Mouse (Mus musculus) limb, embryonic 14.5 days (tissue): Measurements from ENCODE around the gene Car12. TPM values are rescaled to one million over a fixed set of nuclear protein-coding genes. Genes with fewer than 3 reads are reported as not detected.

Experiments
- ATAC-seq: fragments of 200-750 bp; cut with Nextera tagmentation; 2 replicates; pipeline ENCODE4 v1.8.0; 2017; ENCODE audit warnings: low read depth, moderate number of reproducible peaks, moderate TSS enrichment; ENCODE audit not compliant: low FRiP score
- DNase-seq: peaks from one replicate; pipeline ENCODE4 v3.0.0-alpha.2; 2015; ENCODE audit warnings: low spot score
- H3K27ac ChIP-seq: fragments of 300-500 bp; sonication (generic); replicated peaks from 2 replicates; pipeline ENCODE4 v1.5.1; 2014; ENCODE audit warnings: low read depth, mild to moderate bottlenecking, low read length, moderate library complexity, mixed read lengths
- H3K27me3 ChIP-seq: fragments of 300-500 bp; sonication (generic); 2 replicates; pipeline ENCODE4 v1.6.1; 2014; ENCODE audit warnings: low read length, mixed read lengths; ENCODE audit not compliant: control insufficient read depth, insufficient read depth
- H3K36me3 ChIP-seq: fragments of 300-500 bp; sonication (generic); 2 replicates; pipeline ENCODE4 v1.6.1; 2014; ENCODE audit warnings: mild to moderate bottlenecking, low read length, moderate library complexity, mixed read lengths; ENCODE audit not compliant: control insufficient read depth, insufficient read depth
- H3K4me1 ChIP-seq: fragments of 300-500 bp; sonication (generic); 2 replicates; pipeline ENCODE4 v1.6.1; 2014; ENCODE audit warnings: antibody characterized with exemption, low read length, mixed read lengths; ENCODE audit not compliant: control insufficient read depth, insufficient read depth
- H3K4me2 ChIP-seq: fragments of 300-500 bp; sonication (generic); replicated peaks from 2 replicates; pipeline ENCODE4 v1.6.1; 2014; ENCODE audit warnings: low read depth, mild to moderate bottlenecking, low read length, moderate library complexity; ENCODE audit not compliant: severe bottlenecking
- H3K4me3 ChIP-seq: fragments of 300-500 bp; sonication (generic); replicated peaks from 2 replicates; pipeline ENCODE4 v1.5.1; 2014; ENCODE audit warnings: low read length
- H3K9ac ChIP-seq: fragments of 300-500 bp; sonication (generic); 2 replicates; pipeline ENCODE4 v1.6.1; 2014; ENCODE audit warnings: mild to moderate bottlenecking, low read depth, low read length, moderate library complexity; ENCODE audit not compliant: severe bottlenecking
- H3K9me3 ChIP-seq: fragments of 300-500 bp; sonication (generic); 2 replicates; pipeline ENCODE4 v1.6.1; 2016; ENCODE audit warnings: low read length; ENCODE audit not compliant: control insufficient read depth
- POLR2A ChIP-seq: fragments of 200-500 bp; IDR thresholded peaks from 2 replicates; pipeline ENCODE4 v1.8.0; 2012; ENCODE audit warnings: inconsistent platforms, mild to moderate bottlenecking, moderate library complexity, borderline replicate concordance; ENCODE audit not compliant: insufficient read depth, insufficient read length; ENCODE audit errors: extremely low read depth
- WGBS: fragments of 180-500 bp; shearing (Covaris S2); extraction: QIAGEN DNeasy Blood & Tissue Kit; methylation state at CpG from one replicate; pipeline ENCODE4 v1.1.7; 2014; 5-methylcytosine and 5-hydroxymethylcytosine counted together
- polyA plus RNA-seq, 2 experiments: library from polyadenylated mRNA; depleted of rRNA in 1 of 2; stranded (reverse) in 1 of 2; unstranded in 1 of 2; fragments of >200 nt; fragmentation: Nextera tagmentation in 1 of 2; extraction: Ambion mirVana in 1 of 2; gene quantifications; 2 replicates each; pipeline versions ENCODE4 v1.2.1 to v1.2.3; 2012 to 2014

Gene Car12
- polyA plus RNA-seq, 2 experiments: 17.8 to 36.5 TPM

DNA sequence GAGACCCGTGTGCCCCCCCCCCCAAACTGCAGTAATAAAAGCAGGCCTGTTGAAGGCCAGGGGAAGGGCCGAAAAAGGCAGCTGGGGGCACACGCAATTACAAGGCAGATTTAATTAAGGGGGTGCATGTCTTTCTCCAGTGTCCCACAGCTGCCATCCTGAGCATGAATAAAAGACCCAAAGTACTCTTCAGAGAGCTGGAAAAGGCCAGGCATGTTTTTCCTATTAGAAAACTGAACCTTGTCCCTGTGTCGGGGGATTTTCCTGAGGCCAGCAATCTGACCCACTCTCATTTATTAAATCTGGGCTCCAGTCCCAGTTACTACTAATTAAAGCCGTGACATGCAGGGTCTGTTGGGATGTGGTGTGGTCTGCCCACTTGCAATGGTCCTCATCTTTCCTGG is 9.4 kb downstream of the Car12 start:
- H3K36me3 ChIP-seq: no peaks in the 10 kb centered on the region
- no peak for TF ChIP-seq POLR2A
- WGBS: 9% methylated on average over 5 of the region's 5 CpGs
- H3K27ac ChIP-seq: peak overlapping the region; percentile 63
- H3K27me3 ChIP-seq: no peaks in the 10 kb centered on the region
- peaks cover 50% of the 10 kb centered on the region for H3K4me1 ChIP-seq
- DNase-seq (peak; percentile 70), ATAC-seq (peak; percentile 53)
- no peak overlapping the region for H3K4me2 ChIP-seq
- no peaks in the 10 kb centered on the region for H3K9me3 ChIP-seq
- no peak overlapping the region for H3K4me3 ChIP-seq
- H3K9ac ChIP-seq: no peak overlapping the region

DNA sequence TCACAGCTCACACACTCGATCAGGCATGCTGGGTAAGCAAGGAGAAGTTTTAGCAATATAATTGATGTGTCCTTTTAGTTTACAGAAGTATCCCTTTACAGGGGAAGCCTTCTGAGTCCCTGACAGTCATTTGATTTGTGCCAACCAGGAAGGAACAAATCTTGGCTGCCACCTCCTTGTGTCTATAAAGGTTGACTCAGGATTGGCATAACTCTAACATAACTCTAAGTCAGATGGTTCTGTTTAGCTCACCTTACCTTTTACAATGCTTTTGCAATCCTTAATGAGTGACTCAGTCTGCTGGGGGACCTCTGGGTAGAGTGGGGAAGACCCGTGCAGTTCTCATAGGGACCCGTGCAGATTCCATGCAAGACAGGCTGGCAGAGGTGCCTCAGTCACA is 12.1 kb downstream of the Car12 start:
- 0 out of 2 replicates have a peak overlapping the region, but pooled peaks have one; percentile 21 for H3K27ac ChIP-seq
- H3K9me3 ChIP-seq: no peaks in the 10 kb centered on the region
- ATAC-seq: no peak
- no peak overlapping the region for H3K4me3 ChIP-seq
- no peak overlapping the region for H3K9ac ChIP-seq
- DNase-seq: no peak
- H3K27me3 ChIP-seq: no peaks in the 10 kb centered on the region
- TF ChIP-seq POLR2A: no peak
- H3K4me2 ChIP-seq: no peak overlapping the region
- no peaks in the 10 kb centered on the region for H3K36me3 ChIP-seq
- H3K4me1 ChIP-seq: peaks cover 42% of the 10 kb centered on the region
- 30% methylated on average over 3 of the region's 3 CpGs for WGBS

DNA sequence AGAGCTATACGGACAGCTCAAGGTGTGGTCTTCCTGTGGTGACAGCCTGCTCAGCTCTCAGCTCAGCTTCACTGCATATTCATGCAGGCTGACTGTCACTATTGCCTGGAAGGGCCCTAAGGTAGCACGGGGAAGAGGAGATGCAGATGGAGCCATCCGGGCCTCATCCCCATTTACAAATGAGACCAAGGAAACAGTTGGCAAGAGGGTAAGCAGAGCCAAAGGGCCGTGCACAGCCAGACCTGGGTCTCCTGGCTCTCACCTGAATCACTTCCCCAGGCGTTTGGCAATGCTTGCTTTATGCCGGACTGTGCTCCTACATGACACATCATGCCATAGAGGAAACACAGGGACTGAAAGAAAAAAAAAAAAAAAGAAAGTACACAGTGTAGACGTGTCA is 13.8 kb downstream of the Car12 start:
- WGBS: 60% methylated on average over 7 of the region's 7 CpGs
- H3K9me3 ChIP-seq: no peaks in the 10 kb centered on the region
- no peak overlapping the region for H3K4me3 ChIP-seq
- H3K4me2 ChIP-seq: no peak overlapping the region
- H3K4me1 ChIP-seq: peaks cover 36% of the 10 kb centered on the region
- H3K27me3 ChIP-seq: no peaks in the 10 kb centered on the region
- DNase-seq (no peak), ATAC-seq (no peak)
- no peak overlapping the region for H3K27ac ChIP-seq
- no peaks in the 10 kb centered on the region for H3K36me3 ChIP-seq
- TF ChIP-seq POLR2A: no peak
- no peak overlapping the region for H3K9ac ChIP-seq

DNA sequence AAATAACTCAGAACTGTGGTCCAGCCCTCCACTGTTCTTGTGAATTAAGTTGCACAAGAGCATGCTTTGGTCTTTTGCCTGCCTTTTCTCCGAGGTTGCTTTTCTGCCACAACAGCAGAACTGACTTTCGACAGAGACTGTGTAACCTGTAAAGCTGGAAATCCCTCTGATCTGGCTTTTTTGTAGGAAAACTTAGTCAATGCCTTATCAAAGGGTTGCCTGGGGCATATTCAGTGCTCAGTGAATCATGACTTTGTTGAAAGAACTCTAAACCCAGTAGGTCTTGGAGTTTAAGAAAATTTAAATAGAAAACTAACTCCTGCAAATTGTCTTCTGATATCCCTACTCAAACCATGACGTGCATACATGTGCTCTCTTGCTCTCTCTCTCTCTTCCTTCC is 17.1 kb downstream of the Car12 start:
- WGBS: 67% methylated on average over 3 of the region's 3 CpGs
- no peak for ATAC-seq

DNA sequence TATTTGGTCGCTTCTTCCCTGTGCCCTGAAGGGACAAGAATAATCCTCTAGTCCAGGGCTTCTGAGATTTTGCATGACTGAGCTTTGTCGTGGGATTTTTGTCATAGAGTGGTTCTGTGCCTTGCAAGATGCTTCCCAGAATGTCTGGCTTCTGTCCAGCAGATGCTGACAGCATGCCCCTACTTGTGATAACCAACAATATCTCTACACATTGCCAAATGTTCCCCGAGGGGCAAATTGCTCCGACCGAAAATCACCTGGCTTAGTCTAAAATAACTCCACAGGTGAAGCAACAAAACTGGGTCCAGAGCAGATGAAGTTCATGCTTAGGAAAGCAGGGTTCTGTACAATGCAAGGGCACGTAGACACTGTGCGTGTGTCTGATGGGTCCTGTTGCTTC is 17.8 kb downstream of the Car12 start:
- ATAC-seq: no peak
- WGBS: 72% methylated on average over 7 of the region's 7 CpGs

More for the DNA sequence above, 17.1 kb downstream of the Car12 start:
- Histone ChIP-seq H3K27me3 (no peaks in the 10 kb centered on the region), H3K27ac (no peak overlapping the region), H3K4me3 (no peak overlapping the region), H3K9me3 (no peaks in the 10 kb centered on the region), H3K4me2 (no peak overlapping the region), H3K9ac (no peak overlapping the region), H3K4me1 (peaks cover 18% of the 10 kb centered on the region), H3K36me3 (no peaks in the 10 kb centered on the region)
- DNase-seq: peak; percentile 58
- TF ChIP-seq POLR2A: no peak

More for the DNA sequence above, 17.8 kb downstream of the Car12 start:
- Histone ChIP-seq H3K27me3 (no peaks in the 10 kb centered on the region), H3K9me3 (no peaks in the 10 kb centered on the region), H3K4me3 (no peak overlapping the region), H3K4me2 (no peak overlapping the region), H3K4me1 (peaks cover 11% of the 10 kb centered on the region), H3K9ac (no peak overlapping the region), H3K36me3 (no peaks in the 10 kb centered on the region), H3K27ac (no peak overlapping the region)
- no peak for TF ChIP-seq POLR2A
- peak; percentile 54 for DNase-seq
